Mouse (Mus musculus): ENCODE measurements around the gene Ncor2.

DNA sequence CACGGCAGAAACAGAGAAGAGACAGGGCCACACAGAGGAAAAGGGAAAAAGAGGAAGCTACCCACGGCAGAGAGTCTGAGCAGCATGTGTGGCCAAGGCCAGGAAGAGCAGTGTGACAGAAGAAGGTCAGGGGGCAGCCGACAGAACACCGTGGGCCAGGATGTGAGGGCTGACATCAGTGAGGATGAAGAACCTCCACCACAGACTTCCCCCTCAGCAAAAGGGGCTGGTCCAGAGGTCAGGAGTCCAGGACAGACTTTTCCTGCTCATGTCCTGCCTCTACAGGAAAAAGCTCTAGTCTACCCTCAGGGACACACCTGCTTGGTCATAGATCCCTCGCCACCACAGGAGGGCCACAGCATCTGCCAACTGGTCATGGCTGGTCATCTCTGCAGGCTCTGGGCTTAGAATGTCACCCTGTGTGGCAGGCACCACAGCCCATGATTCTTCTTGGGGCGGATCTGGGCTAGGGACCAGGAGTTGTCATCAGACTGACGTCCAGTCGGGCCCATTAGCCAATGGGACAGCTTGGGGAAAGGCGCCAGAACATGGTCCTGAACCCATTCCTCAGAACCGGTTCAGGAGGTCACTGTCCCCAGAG is 104.3 kb downstream of the Ncor2 start:
- no peak for TF ChIP-seq CTCF (IDR thresholded peaks at IDR 0.05; ENCODE audit: borderline replicate concordance, control insufficient read depth, extremely low read depth, insufficient read depth, low read length, poor library complexity)
- TF ChIP-seq POLR2A (IDR thresholded peaks at IDR 0.05; ENCODE audit: control insufficient read depth, extremely low read depth, insufficient read depth, low read length, poor library complexity) = no peak

Data from thymus, adult 2 months (tissue).